Mouse (Mus musculus) testis, adult 2 months (tissue): Measurements from ENCODE around the gene Ndel1. TPM values are rescaled to one million over a fixed set of nuclear protein-coding genes. Genes with fewer than 3 reads are reported as not detected.

ENCODE experiments used
- H3K27ac ChIP-seq: fragments of 200-500 bp; 2 replicates; pipeline ENCODE4 v1.5.1; 2012; ENCODE audit warnings: low read depth, low read length; ENCODE audit not compliant: control insufficient read depth, insufficient read depth
- H3K27me3 ChIP-seq: fragments of 200-500 bp; 2 replicates; pipeline ENCODE4 v1.6.1; 2012; ENCODE audit warnings: mild to moderate bottlenecking, low read length, moderate library complexity; ENCODE audit not compliant: control insufficient read depth, insufficient read depth
- H3K36me3 ChIP-seq: fragments of 200-500 bp; 2 replicates; pipeline ENCODE4 v1.6.1; 2012; ENCODE audit warnings: mild to moderate bottlenecking, low read length; ENCODE audit not compliant: control insufficient read depth, insufficient read depth
- H3K4me1 ChIP-seq: fragments of 200-500 bp; 2 replicates; pipeline ENCODE4 v1.6.1; 2012; ENCODE audit warnings: low read length; ENCODE audit not compliant: control insufficient read depth, insufficient read depth
- H3K4me3 ChIP-seq: fragments of 200-500 bp; 2 replicates; pipeline ENCODE4 v1.5.1; 2012; ENCODE audit warnings: low read depth, mild to moderate bottlenecking, low read length, moderate library complexity, mixed read lengths; ENCODE audit not compliant: control insufficient read depth
- CTCF ChIP-seq: fragments of 200-500 bp; IDR thresholded peaks from 2 replicates; pipeline ENCODE4 v1.5.1; 2012; ENCODE audit warnings: low read depth, mild to moderate bottlenecking, inconsistent platforms, low read length, moderate library complexity; ENCODE audit not compliant: control insufficient read depth, insufficient read depth, insufficient replicate concordance
- POLR2A ChIP-seq: fragments of 200-500 bp; IDR thresholded peaks from 2 replicates; pipeline ENCODE4 v1.6.1; 2012; ENCODE audit warnings: low read depth, mild to moderate bottlenecking, inconsistent platforms, low read length, moderate library complexity; ENCODE audit not compliant: control insufficient read depth
- polyA plus RNA-seq: library from polyadenylated mRNA; depleted of rRNA; stranded (reverse); fragments of >200 nt; gene quantifications from 2 replicates; pipeline ENCODE4 v1.2.3, GENCODE M21; 2012

The Ndel1 gene
- polyA plus RNA-seq, 1 experiment, result 80.3 TPM

DNA sequence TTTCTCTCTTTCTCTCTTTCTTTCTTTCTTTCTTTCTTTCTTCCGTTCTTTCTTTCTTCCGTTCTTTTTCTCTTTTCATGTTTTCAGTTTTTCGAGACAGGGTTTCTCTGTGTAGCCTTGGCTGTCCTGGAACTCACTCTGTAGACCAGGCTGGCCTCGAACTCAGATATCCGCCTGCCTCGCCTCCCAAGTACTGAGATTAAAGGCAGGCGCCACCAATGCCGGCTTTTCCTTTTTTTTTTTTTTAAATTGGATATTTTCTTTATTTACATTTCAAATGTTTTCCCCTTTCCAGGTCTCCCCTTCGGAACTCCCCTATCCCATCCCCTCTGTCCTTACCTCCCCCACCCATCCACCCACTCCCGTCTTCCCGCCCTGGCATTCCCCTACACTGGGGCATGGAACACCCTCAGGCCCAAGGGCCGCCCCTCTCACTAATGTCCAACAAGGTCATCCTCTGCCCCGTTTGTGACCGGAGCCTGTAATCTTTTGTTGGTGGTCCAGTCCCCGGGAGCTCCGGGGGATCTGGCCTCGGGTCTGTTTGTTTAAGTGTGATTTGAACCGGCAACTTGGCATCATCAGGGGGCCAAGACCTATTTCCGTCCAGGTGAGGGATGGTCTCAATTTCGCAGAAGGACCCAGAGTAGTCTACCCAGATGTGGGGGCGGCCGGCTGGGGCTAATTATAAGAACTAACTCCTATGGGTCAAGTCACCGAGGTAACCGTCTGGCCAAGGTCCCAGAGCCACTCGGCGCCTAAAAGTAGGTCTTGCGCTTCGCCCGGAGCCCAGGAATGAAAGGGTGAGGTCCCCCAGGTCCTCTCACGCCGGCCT is 29.1 kb upstream of the Ndel1 start:
- Histone ChIP-seq H3K27ac (peak overlapping the region; percentile 68), H3K36me3 (peaks cover 5% of the 10 kb centered on the region), H3K4me1 (peaks cover 2% of the 10 kb centered on the region; the same call in 1 of the 2 replicates), H3K27me3 (no peaks in the 10 kb centered on the region), H3K4me3 (peak overlapping the region; percentile 99)
- no peak for TF ChIP-seq POLR2A

DNA sequence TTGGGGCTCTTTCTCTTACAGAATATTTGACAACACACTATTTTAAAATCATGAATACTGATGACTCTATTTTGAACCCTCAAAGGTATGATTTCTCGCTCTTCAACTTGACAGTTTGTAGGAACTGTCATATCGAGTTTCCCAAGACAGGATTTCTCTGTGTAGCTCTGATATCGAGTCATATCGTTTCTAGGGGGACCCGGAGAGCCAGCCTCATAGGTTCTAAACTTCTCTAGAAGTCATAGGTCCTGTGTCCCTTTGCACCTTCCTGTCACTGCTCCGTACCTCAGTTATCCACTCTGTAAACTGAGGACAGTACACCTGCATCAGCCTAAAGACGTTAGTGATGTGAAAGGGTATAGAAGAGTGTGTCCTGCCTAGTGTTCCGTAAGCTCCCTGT is 28.2 kb upstream of the Ndel1 start:
- H3K4me3 ChIP-seq, result no peak overlapping the region
- H3K36me3 ChIP-seq, result peaks cover 5% of the 10 kb centered on the region
- no peak overlapping the region for H3K27ac ChIP-seq
- H3K4me1 ChIP-seq, result peaks cover 2% of the 10 kb centered on the region; the same call in 1 of the 2 replicates
- H3K27me3 ChIP-seq, result no peaks in the 10 kb centered on the region
- TF ChIP-seq CTCF (no peak), POLR2A (no peak)

DNA sequence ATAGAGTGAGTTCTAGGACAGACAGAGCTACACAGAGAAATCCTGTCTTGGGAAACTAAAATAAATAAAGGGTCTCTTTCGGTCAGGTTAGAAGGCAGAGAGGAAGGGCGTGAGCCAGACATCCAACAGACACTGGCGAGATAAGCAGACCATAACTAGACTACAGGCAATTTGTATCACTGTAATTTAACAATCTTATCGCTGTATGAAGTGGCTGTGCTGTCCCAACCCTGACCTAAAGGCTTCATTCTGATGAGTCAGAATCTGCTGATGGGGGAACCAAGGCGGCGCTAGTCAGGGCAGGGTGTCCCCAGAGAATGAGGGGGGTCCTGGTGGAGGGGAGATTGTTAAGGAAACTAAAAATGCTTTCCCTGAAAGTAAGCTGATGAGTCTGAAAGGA is 27.1 kb upstream of the Ndel1 start:
- no peak for TF ChIP-seq POLR2A
- TF ChIP-seq CTCF, result no peak
- no peak overlapping the region for H3K27ac ChIP-seq
- peaks cover 5% of the 10 kb centered on the region; the same call in 1 of the 2 replicates for H3K36me3 ChIP-seq
- H3K27me3 ChIP-seq, result no peaks in the 10 kb centered on the region
- no peak overlapping the region for H3K4me3 ChIP-seq
- H3K4me1 ChIP-seq, result peaks cover 2% of the 10 kb centered on the region; the same call in 1 of the 2 replicates

DNA sequence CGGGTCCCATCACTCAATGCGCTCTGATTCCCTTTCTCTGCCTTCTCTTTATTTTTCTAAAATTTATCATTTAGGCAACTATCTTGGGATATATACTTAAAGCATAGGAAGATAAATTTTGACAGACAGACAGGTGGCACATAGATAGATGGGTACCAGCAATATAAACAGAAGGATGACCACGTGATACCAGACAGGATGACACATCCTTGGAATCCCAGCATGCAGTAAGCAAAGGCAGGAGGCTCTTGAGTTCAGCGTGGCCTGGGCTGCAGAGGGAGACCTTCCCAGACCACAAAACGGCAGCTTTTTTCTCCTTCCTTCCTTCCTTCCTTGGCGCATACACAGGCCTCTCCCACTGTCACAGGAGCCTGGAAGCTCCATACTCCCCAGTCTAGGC is 26.2 kb upstream of the Ndel1 start:
- H3K27ac ChIP-seq, result no peak overlapping the region
- peaks cover 2% of the 10 kb centered on the region for H3K4me1 ChIP-seq
- TF ChIP-seq CTCF, result no peak
- no peaks in the 10 kb centered on the region for H3K27me3 ChIP-seq
- H3K36me3 ChIP-seq, result no peaks in the 10 kb centered on the region
- H3K4me3 ChIP-seq, result no peak overlapping the region

DNA sequence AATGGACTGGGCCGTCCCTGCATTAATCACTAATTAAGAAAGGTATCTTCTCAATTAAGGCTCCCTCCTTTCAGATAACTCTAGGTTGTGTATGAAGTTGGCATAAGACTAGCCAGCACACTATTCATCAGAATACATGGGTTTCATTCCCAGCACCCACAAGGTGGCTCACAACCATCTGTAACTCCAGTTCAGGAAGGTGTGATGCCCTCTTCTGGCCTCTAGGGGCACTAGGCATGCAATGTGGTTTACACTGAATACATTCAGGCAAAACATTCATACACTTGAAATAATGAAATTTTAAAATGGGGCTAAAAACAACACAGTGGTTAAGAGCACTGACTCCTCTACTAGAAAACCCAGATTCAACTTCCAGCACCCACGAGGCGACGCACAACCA is 25.5 kb upstream of the Ndel1 start:
- TF ChIP-seq POLR2A, result no peak
- TF ChIP-seq CTCF, result peak; percentile 24; the same call in 1 of the 2 replicates
- Histone ChIP-seq H3K4me3 (no peak overlapping the region), H3K27ac (no peak overlapping the region), H3K4me1 (peaks cover 6% of the 10 kb centered on the region), H3K36me3 (no peaks in the 10 kb centered on the region), H3K27me3 (no peaks in the 10 kb centered on the region)

DNA sequence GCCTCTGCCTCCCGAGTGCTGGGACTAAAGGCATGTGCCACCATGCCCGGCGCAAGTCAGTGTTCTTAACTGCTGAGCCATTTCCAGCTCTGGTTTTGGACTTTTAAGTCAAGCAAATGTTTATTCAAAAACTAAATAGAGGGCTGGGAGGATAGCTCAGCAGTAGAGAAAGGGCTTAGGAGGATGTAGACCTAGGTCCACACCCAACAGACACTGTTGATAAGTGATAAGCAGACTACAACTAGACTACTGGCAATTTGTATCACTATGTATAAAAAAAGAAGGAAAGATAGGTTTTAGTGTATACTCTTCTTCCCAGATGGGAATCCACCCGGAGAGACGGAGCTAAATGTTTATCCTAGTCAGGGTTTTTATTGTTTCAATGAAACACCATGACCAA is 24.6 kb upstream of the Ndel1 start:
- no peak overlapping the region for H3K4me3 ChIP-seq
- TF ChIP-seq CTCF, result no peak
- TF ChIP-seq POLR2A, result no peak
- H3K4me1 ChIP-seq, result peaks cover 8% of the 10 kb centered on the region
- no peaks in the 10 kb centered on the region for H3K27me3 ChIP-seq
- H3K36me3 ChIP-seq, result no peaks in the 10 kb centered on the region
- no peak overlapping the region for H3K27ac ChIP-seq

DNA sequence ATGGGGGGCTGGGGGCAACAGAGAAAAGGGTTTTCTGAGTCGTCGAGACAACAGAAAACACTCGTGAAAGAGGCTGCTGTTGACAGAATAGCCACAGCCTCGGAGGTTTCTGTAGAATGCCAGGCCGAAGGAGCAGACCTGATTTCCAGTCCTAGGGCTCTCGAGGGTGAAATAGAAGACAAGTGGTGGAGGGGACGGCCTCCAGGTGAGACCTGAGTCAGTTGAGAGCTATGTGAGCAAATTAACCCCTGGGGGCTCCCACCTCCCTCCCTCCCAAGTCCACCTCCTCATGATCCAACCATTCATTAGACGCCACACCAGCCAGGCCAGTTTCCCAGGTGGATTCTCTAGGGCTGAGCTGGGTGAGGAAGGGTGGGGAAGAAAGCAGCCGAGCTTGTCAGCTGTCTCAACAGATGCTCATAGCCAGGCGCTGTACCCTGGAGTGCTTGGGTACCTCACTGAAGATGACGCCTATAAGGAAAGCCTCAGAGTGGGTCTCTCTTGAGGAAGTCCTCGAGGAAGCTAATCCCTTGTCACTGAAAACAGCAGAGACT is 22.3 kb upstream of the Ndel1 start:
- Histone ChIP-seq H3K36me3 (no peaks in the 10 kb centered on the region), H3K4me1 (peaks cover 8% of the 10 kb centered on the region), H3K27me3 (no peaks in the 10 kb centered on the region), H3K27ac (no peak overlapping the region), H3K4me3 (no peak overlapping the region)
- TF ChIP-seq POLR2A (no peak), CTCF (no peak)
